Mouse (Mus musculus): Measurements from ENCODE around the gene Cd244a. TPM values are rescaled to one million over a fixed set of nuclear protein-coding genes. Genes with fewer than 3 reads are reported as not detected.

Cd244a gene
- total and polyA plus RNA-seq, 3 experiments = 0.21 to 0.64 (median 0.41) TPM

DNA sequence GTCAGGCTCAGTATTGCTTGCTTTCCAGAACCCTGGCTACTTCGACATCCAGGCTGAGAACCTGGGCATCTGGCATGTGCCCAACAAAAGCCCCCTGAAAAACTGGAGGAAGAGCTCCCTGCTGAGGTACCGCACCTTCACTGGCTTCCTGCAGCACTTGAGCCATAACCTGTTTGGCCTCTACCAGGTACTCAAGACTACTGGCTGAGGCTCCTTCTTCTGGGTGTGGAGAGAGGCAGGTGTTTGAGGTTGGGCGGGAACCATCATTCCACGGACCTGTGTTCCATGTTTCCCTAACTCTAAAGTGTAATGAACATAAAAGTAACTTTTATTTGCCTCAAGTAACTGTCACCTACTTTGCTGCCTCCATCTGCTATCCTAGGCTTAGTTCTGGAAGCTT, 43.4 kb upstream of the Cd244a start:
- Histone ChIP-seq H3K4me2 (ENCODE audit: insufficient read depth, low read depth, poor library complexity, severe bottlenecking) (no peak overlapping the region), H3K27ac (ENCODE audit: insufficient read depth, low read depth) (no peak overlapping the region), H3K9me3 (replicated peaks; ENCODE audit: low read length) (no peaks in the 10 kb centered on the region), H3K79me2 (replicated peaks; ENCODE audit: control insufficient read depth, extremely low read depth, insufficient read depth, poor library complexity, severe bottlenecking) (no peaks in the 10 kb centered on the region), H3K27me3 (replicated peaks) (peaks cover 3% of the 10 kb centered on the region), H3K4me1 (ENCODE audit: control insufficient read depth in 1 of 2, insufficient read depth in 2 of 2) (no peaks in the 10 kb centered on the region), H3K36me3 (replicated peaks in 1 of 2; ENCODE audit: control insufficient read depth in 1 of 2, insufficient read depth in 1 of 2, low read length in 1 of 2) (no peaks in the 10 kb centered on the region), H3K9ac (ENCODE audit: insufficient read depth, low read depth) (no peak overlapping the region), H3K4me3 (replicated peaks in 1 of 3; ENCODE audit: low read depth in 2 of 3, low read length in 2 of 3, poor library complexity in 1 of 3) (no peak overlapping the region)
- in situ Hi-C loops (cut with MboI; ENCODE audit: low pct_ligation_motif_present, low pct_unique_long_range_greater_than_20kb, low sequenced_read_pairs) = no loop called here
- dilution Hi-C loops (cut with MboI; ENCODE audit: extremely low pct_ligation_motif_present, extremely low pct_unique_long_range_greater_than_20kb, low sequenced_read_pairs) = no loop called here
- no peak for TF ChIP-seq MAZ (IDR thresholded peaks at IDR 0.05; ENCODE audit: low read depth, low read length)
- no peak for TF ChIP-seq TCF12 (IDR thresholded peaks at IDR 0.05; ENCODE audit: low read depth, low read length)
- no peak for TF ChIP-seq NRF1 (IDR thresholded peaks at IDR 0.05; ENCODE audit: low read depth, low read length)
- no peak for TF ChIP-seq ZNF384 (IDR thresholded peaks at IDR 0.05; ENCODE audit: low read depth, low read length)
- no peak for TF ChIP-seq ZMIZ1 (IDR thresholded peaks at IDR 0.05; ENCODE audit: low read depth, low read length)
- TF ChIP-seq POLR2A (IDR thresholded peaks at IDR 0.05; ENCODE audit: low read depth, low read length) = no peak
- TF ChIP-seq KAT2A (IDR thresholded peaks at IDR 0.05; ENCODE audit: insufficient replicate concordance, low read length) = no peak
- no peak for TF ChIP-seq USF1 (IDR thresholded peaks at IDR 0.05; ENCODE audit: low read depth, low read length)
- no peak for TF ChIP-seq MAX (IDR thresholded peaks at IDR 0.05; ENCODE audit: low read length)
- TF ChIP-seq E2F4 (IDR thresholded peaks at IDR 0.05; ENCODE audit: insufficient replicate concordance, low read depth, low read length) = no peak
- no peak for TF ChIP-seq SMC3 (IDR thresholded peaks at IDR 0.05; ENCODE audit: low read depth, low read length)
- no peak for TF ChIP-seq HCFC1 (IDR thresholded peaks at IDR 0.05; ENCODE audit: low read depth, low read length)
- no peak for DNase-seq (ENCODE audit: extremely low read depth)

DNA sequence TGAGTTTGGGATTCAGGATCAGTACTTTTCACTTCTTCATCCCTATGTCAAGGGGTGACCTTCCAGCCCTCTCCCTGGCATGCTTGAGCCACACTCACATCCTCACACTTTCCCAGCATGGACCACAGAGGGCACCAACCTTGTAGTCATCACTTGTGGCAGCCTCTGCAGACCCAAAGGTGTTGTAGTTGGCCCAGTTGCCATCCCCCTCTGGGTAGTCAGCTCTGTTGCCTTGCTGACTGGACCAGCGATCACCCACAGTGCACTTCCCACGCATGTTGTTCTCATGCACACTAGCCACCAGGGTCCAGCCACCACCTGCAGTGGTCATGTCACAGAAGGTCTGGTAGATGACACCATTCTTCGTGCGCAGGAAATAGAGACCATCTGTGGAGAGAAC, 27.6 kb upstream of the Cd244a start:
- no peak for TF ChIP-seq UBTF (IDR thresholded peaks at IDR 0.05; ENCODE audit: low read depth, low read length)
- TF ChIP-seq EP300 (IDR thresholded peaks at IDR 0.05; ENCODE audit: low read length) = no peak
- TF ChIP-seq USF1 (IDR thresholded peaks at IDR 0.05; ENCODE audit: low read depth, low read length) = no peak
- no peak for TF ChIP-seq MXI1 (IDR thresholded peaks at IDR 0.05; ENCODE audit: low read depth, low read length)
- no peak for TF ChIP-seq MAX (IDR thresholded peaks at IDR 0.05; ENCODE audit: low read length)
- TF ChIP-seq ELF1 (IDR thresholded peaks at IDR 0.05; ENCODE audit: low read depth, low read length) = no peak
- no peak for TF ChIP-seq TBP (conservative IDR thresholded peaks at IDR 0.05; ENCODE audit: low read depth, low read length)
- in situ Hi-C loops (cut with MboI; ENCODE audit: low pct_ligation_motif_present, low pct_unique_long_range_greater_than_20kb, low sequenced_read_pairs) = no loop called here
- no peak overlapping the region for H3K4me3 ChIP-seq (replicated peaks in 1 of 3; ENCODE audit: low read depth in 2 of 3, low read length in 2 of 3, poor library complexity in 1 of 3)

More for the DNA sequence above, 27.6 kb upstream of the Cd244a start:
- Histone ChIP-seq H3K9me3 (replicated peaks; ENCODE audit: low read length) (no peaks in the 10 kb centered on the region), H3K4me1 (ENCODE audit: control insufficient read depth in 1 of 2, insufficient read depth in 2 of 2) (no peaks in the 10 kb centered on the region), H3K27me3 (replicated peaks) (no peaks in the 10 kb centered on the region), H3K79me2 (replicated peaks; ENCODE audit: control insufficient read depth, extremely low read depth, insufficient read depth, poor library complexity, severe bottlenecking) (no peaks in the 10 kb centered on the region), H3K27ac (ENCODE audit: insufficient read depth, low read depth) (no peak overlapping the region), H3K36me3 (replicated peaks in 1 of 2; ENCODE audit: control insufficient read depth in 1 of 2, insufficient read depth in 1 of 2, low read length in 1 of 2) (no peaks in the 10 kb centered on the region), H3K9ac (ENCODE audit: insufficient read depth, low read depth) (no peak overlapping the region), H3K4me2 (ENCODE audit: insufficient read depth, low read depth, poor library complexity, severe bottlenecking) (no peak overlapping the region)
- DNase-seq (ENCODE audit: extremely low read depth) = no peak
- dilution Hi-C loops (cut with MboI; ENCODE audit: extremely low pct_ligation_motif_present, extremely low pct_unique_long_range_greater_than_20kb, low sequenced_read_pairs) = no loop called here

All from CH12.LX (cell line).